Mouse (Mus musculus): ENCODE measurements around the gene 9130213A22Rik.

GRCm38 (mm10) chr11:69098039-69098761 is 24.2 kb downstream of the 9130213A22Rik start:
- TF ChIP-seq CTCF (IDR thresholded peaks at IDR 0.05; ENCODE audit: borderline replicate concordance, control insufficient read depth, extremely low read depth, insufficient read depth, low read length, poor library complexity) = no peak
- TF ChIP-seq POLR2A (IDR thresholded peaks at IDR 0.05; ENCODE audit: control insufficient read depth, extremely low read depth, insufficient read depth, low read length, poor library complexity) = no peak
